Mouse (Mus musculus): ENCODE data around the gene Chrm3.
"Not testable (repeated sequence)": the region's sequence is repeated elsewhere in the genome, so short reads cannot be mapped to it uniquely, and the experiment has no call there.

Chrm3 gene

DNA sequence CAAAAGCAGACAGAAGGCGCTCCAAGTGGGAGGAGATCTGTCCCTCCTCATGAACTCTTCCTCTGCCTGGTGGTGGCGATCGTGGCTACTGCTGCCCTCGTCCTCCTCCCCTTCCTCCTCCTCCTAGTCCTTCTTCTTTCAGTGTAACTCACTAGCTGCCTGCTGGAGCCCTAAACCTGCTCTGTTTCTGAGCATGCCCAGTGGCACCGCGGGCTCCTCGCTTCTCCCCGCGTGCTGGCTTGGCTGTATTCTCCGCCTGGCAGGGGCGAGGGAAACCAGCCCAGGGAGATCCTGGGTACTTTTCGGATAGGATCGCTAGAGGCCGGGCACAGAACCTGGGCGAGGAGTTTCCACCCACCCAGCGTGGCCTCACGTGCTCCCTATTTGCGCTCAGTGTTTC is at the start of gene Chrm3:
Chrm3 (minus strand) TSS at position 71 of the 400 bp plus-strand sequence.
- DNase-seq = no peak

DNA sequence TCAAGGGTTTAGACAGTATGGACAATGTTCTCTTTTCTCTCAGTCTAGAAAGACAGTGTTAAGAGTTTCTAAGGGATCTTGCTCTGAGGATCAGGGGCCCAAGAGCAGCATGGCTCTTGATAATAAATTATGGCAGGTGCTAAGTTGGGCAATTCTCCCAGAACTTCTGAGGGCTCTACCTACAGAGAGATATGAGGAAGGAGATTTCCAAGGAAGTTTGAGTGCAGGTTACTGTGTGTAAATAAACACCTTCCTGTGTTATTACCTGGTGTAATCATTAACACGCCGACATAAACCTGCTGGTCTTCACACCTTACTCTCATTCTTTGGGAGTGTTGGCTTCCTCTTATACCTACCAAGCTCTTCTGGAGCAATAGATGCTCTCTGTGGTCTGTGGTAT is 33.7 kb upstream of the Chrm3 start:
- no peak for DNase-seq

DNA sequence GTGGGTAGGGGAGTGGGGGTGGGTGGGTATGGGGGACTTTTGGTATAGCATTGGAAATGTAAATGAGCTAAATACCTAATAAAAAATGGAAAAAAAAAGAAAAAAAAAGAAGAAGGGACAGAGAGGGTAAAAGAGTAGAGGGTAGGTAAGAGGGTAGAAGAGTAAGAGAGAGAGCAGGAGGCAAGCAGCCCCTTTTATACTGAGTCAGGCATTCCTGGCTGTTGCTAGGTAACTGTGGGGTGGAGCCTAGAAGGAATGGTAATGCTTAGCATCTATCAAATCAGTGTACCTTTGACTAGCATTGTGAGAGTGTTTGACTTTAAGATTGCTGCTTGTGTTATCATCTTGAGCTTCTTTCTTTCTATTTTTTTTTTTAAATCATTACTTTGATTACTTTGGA is 14.8 kb upstream of the Chrm3 start:
- DNase-seq = not testable (repeated sequence)

DNA sequence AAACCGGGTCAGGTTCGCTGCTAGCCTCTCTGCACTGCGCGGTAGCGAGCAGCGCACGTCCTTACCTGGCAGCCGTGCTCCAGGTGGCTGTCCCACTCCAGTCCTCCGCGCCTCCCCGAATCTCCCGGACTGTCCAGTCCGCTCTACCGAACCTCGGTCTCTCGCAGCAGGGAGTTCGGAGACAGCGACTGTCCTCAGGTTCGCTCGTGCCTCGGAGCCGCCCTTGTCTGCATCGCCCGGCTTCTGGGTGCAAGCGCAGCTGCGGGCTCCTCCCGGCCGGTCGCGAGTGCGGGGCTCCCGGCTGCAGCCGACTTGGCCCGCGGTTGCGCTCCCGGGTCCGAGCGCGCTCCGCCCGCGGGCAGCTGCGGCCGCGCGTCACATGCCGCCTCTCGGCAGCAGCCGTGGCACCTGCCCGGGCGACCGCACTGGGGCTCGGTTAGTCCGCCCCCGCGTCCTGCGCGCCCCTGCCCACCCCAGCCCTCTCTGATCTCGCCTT is 400 bp downstream of the Chrm3 start:
- no peak for DNase-seq

DNA sequence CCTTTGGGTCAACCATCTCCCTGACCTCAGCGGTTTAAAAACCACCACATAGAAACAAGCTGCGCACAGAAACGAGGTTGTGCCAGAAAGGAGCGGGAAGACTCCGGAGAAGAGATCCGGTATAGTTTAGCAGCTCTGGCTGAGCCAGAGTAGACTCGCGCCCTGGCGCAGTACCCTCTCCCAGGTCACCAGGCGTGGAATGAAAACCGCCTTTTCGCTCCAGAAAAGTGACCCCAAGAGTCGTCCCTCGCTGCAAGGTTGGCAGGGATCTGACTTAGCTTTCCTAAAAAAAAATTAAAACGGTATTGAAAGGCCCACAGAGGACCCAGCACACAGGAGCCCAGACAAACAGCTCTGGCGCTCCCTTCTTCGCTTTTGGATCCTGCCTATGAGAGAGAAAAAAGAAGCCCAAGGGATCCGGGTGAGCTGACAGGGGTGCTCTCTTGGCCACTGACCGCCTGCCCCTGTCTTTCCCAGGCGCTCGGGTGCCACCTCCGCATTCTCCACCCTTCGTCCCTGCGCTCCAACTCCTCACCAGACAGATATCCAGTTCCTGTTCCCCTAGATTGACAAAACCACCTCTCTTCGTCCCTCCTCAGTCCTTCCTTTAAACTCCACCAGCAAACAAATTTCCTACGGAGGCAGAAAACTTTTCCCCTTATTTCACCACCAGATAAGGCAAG is 990 bp downstream of the Chrm3 start:
- no peak for DNase-seq

DNA sequence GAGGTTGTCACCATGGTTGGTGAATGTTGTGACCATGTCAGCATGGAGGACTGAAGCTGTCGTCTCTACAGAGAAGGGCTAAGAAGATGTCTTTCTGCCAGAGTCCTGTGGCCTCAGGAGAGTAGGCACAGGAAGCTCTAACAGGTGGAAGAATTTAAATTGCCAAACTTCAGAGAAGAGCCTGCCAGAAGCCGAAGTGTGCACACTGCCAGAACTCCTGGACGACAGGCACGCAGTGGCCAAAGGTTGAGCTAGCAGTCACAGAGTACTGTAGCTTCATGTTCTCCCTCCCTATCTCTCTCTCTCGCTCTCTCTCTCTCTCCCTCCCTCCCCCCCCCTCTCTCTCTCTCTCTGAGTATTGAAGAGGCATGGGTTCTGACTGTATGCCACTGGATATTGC is 4.9 kb downstream of the Chrm3 start:
- DNase-seq = no peak

DNA sequence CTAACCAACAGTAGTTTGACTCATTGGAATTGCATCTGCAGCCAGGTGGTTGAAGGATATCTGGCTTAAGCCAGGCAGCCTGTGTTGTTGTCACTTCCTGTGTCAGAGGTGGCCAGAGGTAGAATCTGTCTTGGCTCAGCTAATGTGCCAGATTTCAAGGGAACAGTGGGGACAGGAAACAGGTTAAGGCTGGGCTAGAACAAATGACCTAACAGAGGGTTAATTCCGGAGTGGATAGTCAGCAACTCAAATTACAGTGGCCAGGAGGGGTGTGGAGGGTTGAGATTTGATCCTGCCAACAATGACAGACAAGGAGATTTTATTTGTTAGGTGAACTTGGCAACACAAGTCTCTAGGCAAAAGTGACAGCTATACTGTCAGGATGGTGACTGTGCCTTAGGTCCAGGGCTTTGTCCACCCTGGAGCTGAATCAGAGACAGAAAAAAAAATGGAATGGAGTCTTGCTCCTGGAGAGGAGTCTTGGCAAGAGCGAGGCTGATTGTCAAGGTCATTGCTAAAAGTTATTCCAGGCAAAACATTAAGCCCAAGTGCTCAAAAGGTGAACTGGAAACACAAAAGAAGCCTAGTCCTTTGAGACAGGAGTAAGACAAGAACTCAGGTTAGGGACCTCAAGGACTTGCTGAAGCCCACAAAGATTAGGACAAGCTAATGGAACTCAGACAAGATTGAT is 5.6 kb downstream of the Chrm3 start:
- no peak for DNase-seq

DNA sequence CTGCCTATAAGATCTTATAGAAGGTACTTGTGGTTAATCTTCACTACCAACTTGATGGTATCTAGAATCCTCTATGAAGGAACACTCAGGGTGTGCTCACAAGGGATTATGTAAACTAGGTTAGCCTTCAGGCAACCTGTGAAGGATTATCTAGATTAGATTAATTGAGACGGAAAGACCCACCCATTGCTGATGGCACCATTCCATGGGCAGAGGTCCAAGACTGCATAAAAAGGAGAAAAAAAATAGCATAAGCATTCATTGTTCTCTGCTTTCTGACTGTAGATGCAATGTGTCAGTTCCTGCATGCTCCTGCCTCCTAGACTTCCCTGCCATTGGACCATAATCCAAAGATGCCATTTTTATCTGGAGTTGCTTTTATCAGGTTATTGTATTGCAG is 8.5 kb downstream of the Chrm3 start:
- DNase-seq = no peak

DNA sequence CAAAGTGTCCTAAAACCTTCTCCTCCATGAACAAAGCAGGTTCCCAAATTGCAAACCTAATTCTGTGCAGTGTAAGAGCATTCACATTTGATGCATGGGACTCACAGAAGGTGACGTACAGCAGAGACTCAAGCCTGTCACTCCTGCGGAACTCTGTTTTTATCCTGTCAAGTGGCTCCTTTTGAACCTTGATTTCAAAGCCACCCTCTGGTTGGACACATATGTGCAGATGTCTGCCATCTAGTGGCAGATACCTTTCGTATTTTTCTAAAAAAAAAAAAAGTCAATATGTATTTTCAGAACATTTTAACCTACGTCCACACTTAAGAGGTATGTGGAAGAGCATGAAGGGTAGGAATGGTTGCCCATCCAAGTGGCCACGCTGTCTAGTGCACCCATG is 16.3 kb downstream of the Chrm3 start:
- peak; percentile 12 for DNase-seq

DNA sequence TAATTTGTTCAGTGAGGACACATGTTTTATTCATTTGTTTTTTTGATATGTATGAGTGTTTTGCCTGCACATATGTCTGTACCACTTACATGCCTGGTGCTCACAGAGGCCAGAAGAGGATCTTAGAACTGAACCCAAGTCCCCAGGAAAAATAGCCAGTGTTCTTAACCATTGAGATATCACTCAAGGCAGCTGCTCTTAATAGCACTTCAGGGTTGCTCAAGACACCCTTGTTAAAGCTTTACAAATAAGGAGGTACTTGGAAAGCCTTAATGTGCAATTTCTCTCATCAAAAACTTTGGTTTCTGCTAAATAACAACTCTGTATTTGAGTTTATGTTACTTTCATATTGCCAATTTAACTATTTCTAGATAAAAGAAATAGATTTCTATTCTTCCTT is 25.1 kb downstream of the Chrm3 start:
- DNase-seq = no peak

DNA sequence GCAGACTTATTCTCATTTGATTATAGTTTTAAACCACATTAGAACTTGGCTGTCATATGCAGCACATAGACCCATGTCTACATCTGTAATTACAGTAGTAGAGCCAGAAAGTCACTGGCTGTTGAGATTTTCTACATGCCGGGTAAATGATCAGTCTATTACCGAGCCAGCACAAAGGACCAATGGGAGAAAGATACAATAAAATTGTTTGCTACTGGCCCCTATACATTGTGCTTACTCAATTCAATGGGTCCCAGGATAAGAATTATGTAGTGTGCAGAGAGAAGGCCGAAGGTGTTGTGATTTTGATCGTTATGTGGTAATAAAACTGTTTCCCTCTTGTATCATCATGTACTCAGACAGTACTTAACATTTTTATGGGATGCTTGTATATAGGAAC is 27.9 kb downstream of the Chrm3 start:
- no peak for DNase-seq

DNA sequence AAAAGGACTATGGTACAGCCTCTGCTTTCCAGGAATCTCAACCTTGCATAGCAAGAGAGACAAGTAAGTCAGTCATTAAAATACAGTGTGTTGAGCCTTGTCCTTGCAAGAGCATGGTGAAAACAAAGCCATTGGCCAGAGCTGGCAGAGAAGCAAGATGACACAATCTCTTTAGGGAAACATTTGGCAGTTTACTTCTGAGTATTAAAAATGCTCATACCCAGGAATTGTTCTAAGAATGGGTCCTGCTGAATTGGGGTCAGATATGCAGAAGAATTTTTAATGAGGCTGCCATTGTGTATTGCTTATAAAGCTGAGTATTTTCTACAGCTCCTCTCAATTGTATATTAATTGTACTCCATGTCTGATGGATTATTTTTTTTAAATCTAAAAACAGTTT is 50.8 kb downstream of the Chrm3 start:
- no peak for DNase-seq

DNA sequence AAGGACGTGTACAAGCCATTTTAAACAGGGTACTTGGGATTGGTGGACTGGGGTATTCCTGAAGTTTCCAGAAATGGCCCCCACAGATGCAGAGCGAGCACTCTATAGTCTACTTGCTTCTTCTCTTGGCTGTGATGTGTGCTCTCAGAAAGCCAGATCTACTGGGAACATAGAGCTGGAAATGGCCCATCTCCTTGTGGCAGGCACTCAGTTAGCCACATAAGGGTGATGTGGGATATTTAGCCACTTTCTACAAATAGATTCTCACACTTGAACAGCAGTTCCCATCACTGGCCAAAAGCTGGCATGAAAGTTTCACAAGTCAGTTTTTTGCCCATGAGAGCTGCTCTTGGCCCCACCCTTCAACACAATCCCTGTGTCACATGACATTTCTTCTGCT is 65.5 kb downstream of the Chrm3 start:
- DNase-seq = no peak

DNA sequence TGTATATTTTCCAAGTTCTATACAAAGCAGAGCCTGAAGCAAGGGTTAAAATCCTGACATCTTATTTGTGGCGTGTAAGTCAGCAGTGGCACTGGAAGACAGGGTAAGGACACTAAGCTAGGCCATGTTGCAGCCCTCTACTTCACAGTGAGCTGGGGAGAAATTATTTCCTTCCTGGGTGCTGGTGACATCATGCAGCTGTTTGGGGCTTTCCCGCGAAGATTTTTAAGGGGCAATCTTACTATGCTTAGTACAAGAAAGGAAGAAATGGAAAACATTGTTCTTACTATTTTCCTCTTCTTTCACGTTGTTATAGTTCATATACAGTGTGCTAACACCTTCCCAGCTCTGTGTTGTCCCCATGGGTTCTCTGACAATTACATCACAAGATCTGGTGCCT is 76.3 kb downstream of the Chrm3 start:
- no peak for DNase-seq

DNA sequence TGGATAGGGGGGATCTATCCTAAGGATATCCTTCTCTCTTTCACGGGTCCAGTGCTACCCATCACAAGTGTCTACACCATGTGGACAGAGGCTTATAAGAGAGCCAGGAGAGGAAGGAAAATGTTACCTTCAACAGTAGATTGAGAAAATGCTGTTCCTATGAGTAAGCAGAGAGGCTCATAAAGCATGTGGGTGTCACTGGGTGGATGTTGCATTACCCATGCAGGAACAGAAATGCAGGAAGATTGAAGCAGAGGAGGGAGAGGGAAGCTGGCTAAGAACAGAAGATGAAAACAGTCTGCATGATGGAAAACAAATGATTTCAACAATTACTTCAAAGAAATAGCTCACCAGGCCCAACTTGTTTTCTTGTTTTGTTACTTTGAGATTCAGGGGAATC is 85.7 kb downstream of the Chrm3 start:
- DNase-seq = no peak

DNA sequence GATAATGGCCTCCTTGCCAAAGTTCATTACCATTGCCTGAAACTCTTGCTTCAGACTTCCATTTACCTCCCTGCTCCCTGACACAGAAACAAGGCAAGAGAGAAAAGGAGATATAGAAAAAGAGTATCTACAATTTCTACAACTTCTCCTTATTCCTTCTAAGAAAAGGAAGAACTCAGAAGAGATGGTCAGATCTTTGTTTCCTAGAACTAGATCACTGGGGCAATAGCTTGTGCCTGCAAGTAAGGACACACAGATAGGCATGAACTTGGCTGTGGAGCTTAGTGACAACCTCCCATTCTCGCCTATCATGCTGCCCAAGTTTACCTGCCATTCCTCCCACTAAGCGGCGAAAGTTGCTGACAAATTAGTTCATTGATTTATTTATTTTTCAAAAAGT is 96.9 kb downstream of the Chrm3 start:
- DNase-seq = no peak

DNA sequence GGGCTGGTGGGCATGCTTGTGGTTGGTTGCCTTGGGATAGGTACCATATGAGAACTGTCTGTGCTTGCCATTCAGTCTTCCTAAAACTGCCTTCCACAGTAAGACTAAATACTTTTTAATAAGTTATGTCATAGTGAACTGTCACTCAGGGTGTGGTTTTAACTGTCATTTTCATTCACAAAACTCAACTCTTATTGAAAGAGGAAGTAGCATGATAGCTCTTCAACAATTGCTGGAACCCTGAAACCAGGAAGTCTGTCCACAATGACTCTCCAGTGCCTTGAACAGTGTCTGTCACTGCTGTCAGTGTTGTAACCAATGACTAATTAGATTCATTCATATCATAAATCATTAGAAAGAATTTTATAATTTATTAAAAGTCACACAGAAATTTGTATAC is 107.6 kb downstream of the Chrm3 start:
- no peak for DNase-seq

DNA sequence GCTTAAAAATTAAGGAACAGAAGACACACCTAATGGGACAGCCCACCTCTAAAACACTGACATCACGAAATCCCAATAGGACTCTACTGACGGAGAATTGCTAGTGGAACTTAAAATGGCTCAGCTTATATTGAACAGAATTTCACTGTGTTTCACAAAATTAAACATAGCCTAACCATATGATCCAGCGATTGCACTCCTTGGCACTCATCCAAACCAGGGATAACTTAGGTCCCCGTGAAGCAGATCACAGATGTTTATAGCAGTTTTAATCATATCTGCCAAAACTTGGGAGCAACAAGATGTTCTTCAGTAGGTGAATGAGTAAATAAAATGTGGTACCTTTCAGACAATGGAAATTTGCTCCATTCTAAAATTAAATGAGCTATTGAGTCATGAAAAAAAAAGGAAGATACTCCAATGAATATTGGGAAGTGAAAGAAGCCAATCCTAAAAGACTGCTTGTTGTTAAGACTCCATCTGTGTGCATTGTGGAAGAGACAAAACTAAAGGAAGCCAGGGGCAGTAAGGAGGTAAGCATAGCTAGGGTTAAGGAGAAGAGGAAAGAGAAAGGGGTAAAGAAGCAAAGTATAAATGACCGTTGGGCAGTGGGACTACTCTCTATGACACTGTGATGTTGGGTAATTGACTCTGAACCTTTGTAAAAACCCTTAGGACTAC is 109.0 kb downstream of the Chrm3 start:
- no peak for DNase-seq

DNA sequence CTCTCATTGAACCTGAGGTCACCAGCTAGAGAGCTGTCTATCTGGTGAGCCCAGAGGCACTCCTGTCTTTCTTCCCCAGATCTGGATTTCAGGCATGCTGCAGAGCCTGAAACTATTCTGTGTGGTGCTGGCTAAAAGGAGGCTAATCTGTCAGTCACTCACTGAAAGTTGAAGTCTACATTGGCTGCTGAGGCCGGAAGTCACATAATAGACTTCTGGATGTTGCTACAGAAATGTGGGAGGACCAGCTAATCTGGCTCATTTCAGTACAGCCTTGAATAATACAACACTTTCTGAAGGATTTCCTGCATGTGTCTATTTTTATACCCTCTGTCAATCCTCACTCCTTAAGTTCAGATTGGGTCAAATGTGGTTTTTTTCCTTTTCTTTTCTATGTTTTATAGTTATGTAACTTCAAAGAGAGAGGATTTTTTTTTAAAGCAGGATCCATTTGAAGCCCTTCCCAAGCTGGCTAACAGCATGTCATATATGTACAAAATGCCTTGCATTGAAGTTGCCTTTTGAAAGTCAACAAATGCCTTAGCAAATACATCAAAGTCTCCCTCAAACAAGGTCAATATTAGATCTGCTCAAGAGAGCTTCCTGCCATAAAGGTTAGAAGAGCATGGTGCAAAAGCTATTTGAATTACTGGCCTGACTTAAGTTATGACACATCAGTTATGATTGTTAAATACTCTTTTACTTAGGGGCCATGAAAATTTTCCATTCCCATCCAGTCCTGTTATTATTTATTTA is 116.2 kb downstream of the Chrm3 start:
- no peak for DNase-seq

DNA sequence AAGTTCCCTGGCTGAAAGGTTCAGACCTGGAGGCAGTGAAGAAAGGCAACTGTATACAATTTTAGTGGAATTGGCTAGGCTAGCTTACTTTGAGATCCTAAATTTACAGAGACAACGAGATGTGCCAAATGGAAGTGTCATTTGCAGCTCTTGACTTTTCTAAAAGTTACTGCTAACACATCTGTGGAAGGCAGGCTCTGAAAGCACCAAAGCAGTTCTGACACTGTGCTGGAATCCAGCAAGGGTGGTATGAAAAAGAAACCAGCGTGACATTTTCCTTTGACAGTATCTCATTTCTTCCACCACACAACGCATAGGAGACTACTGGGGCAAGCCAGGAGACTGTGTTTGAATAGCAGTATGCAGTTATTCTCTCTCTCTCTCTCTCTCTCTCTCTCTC is 120.4 kb downstream of the Chrm3 start:
- DNase-seq = no peak

DNA sequence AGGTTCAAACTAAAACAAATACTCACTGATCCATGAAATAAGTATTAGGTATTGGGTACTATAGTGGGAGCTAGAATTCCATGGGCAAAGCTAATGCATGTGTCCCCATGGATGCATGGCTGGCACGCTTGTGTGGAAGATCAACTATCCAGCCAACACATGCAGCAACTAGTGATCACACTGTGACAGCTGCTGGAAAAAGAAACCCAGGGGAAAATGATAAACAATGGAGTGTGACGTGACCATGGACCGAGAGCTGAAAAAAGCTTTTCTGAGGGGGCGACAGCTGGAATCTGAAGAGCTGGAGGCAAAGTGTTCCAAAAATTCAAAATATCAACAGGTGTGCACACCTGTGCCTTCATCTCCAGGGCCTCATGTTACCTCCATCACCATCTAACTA is 120.8 kb downstream of the Chrm3 start:
- no peak for DNase-seq

DNA sequence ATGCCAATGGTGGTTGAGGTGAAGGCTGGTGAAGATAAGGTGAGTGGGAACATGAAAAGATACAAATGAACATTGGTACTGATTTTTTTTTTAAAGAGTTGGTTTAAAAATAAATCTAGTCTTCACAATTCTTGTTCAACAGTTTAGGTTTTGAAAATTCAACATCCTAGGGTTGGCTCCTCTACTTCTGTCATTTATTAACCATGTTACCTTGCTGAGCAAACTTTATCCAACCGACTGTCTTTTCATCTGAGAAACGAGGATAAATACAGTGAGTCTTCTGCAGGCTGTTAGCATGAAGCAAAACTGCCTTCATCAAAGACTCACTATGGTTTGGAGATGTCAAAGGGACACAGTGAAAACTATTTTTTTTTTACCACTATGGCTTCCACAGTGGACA is 123.0 kb downstream of the Chrm3 start:
- DNase-seq = no peak

DNA sequence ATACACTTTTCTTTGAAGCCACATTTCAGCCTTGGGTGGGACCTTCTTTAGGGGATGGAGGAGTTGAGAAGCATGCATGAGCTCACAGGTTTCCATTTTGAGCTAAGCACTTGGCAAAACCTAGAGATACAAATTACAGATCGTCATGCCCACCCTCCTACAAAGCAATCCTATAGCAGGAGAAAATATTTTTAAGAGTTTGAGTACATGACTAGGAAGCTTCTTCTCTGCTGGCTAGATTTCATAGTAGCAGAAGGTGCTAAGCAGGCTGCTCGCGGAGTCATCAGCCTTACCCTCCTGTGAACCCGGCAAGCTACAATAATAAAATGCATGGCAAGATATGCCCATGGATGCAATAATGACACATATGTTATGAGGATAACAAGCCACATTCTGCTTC is 124.4 kb downstream of the Chrm3 start:
- no peak for DNase-seq

All from thymus, postnatal 14 days (tissue).